Mouse (Mus musculus) midbrain, embryonic 11.5 days (tissue): Measurements from ENCODE around the gene Stt3b. TPM values are rescaled to one million over a fixed set of nuclear protein-coding genes. Genes with fewer than 3 reads are reported as not detected.

Source experiments
- ATAC-seq: fragments of 200-750 bp; cut with Nextera tagmentation; 2 replicates; pipeline ENCODE4 v1.8.0; 2017; ENCODE audit warnings: moderate TSS enrichment, moderate library complexity; ENCODE audit not compliant: low FRiP score
- DNase-seq: peaks from one replicate; pipeline ENCODE4 v3.0.0; 2015; ENCODE audit warnings: low spot score; ENCODE audit errors: missing footprints
- H3K27ac ChIP-seq: fragments of 300-500 bp; sonication (generic); 2 replicates; pipeline ENCODE4 v1.5.1; 2014; ENCODE audit warnings: low read depth, low read length
- H3K27me3 ChIP-seq: fragments of 300-500 bp; sonication (generic); 2 replicates; pipeline ENCODE4 v1.6.1; 2014; ENCODE audit warnings: mild to moderate bottlenecking, low read length, moderate library complexity, mixed read lengths; ENCODE audit not compliant: control insufficient read depth, insufficient read depth
- H3K36me3 ChIP-seq: fragments of 300-500 bp; sonication (generic); 2 replicates; pipeline ENCODE4 v1.6.1; 2014; ENCODE audit warnings: mild to moderate bottlenecking, low read length, moderate library complexity, mixed read lengths; ENCODE audit not compliant: control insufficient read depth, insufficient read depth
- H3K4me1 ChIP-seq: fragments of 300-500 bp; sonication (generic); 2 replicates; pipeline ENCODE4 v1.6.1; 2014; ENCODE audit warnings: low read length; ENCODE audit not compliant: control insufficient read depth, insufficient read depth
- H3K4me2 ChIP-seq: fragments of 300-500 bp; sonication (generic); 2 replicates; pipeline ENCODE4 v1.6.1; 2014; ENCODE audit warnings: mild to moderate bottlenecking, moderate library complexity
- H3K4me3 ChIP-seq: fragments of 300-500 bp; sonication (generic); 2 replicates; pipeline ENCODE4 v1.5.1; 2014; ENCODE audit warnings: low read depth, low read length
- H3K9ac ChIP-seq: fragments of 300-500 bp; sonication (generic); 2 replicates; pipeline ENCODE4 v1.6.1; 2014; ENCODE audit warnings: low read length
- H3K9me3 ChIP-seq: fragments of 300-500 bp; sonication (generic); 2 replicates; pipeline ENCODE4 v1.6.1; 2016; ENCODE audit warnings: low read length; ENCODE audit not compliant: control insufficient read depth
- WGBS: fragments of 180-500 bp; shearing (Covaris S2); extraction: QIAGEN DNeasy Blood & Tissue Kit; methylation state at CpG from one replicate; pipeline ENCODE4 v1.1.7; 2014; 5-methylcytosine and 5-hydroxymethylcytosine counted together
- polyA plus RNA-seq: library from polyadenylated mRNA; unstranded; fragments of >200 nt; fragmentation: Nextera tagmentation; extraction: Ambion mirVana; gene quantifications from 2 replicates; pipeline ENCODE4 v1.2.1, GENCODE M21; 2014

The Stt3b gene
- polyA plus RNA-seq, 1 experiment from 2014 or later = 107 TPM

DNA sequence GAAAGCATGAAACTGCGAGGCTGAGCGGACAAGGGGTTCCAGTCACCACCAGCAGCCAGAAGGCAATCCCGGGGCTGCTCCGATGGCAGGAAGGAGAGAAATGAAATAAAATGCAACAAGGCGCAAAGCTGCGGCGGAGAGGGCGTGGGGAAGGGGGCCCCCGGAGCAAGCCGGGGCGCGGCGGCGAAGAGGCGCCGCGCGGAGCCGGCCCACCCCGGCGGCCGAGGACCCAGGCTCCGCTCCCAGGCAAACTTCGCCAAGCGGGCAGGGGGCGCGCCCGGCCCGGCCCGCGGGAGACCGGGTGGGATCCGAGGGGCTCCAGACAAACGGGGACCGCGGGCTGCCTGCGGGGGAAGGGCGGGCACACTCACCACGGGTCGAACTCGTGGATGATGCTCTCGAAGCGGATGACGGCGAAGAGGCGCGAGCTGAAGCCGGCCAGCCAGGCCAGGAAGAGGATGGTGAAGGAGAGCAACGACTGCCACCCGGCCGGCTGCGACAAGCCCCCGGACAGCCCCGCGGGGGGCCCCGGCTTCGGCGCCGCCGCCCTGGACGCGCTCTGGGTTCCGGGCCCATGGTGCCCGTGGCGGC lies 745 bp downstream of the Stt3b start:
- Histone ChIP-seq H3K27me3 (no peaks in the 10 kb centered on the region), H3K27ac (peak overlapping the region; percentile 91), H3K9ac (peak overlapping the region; percentile 97), H3K36me3 (no peaks in the 10 kb centered on the region), H3K4me2 (peak overlapping the region; percentile 48), H3K9me3 (no peaks in the 10 kb centered on the region), H3K4me3 (peak overlapping the region; percentile 93), H3K4me1 (peaks cover 26% of the 10 kb centered on the region)
- DNase-seq (peak; percentile 96), ATAC-seq (no peak; the same call in 1 of the 2 replicates)
- WGBS = under 1% methylated on average over 65 of the region's 65 CpGs

DNA sequence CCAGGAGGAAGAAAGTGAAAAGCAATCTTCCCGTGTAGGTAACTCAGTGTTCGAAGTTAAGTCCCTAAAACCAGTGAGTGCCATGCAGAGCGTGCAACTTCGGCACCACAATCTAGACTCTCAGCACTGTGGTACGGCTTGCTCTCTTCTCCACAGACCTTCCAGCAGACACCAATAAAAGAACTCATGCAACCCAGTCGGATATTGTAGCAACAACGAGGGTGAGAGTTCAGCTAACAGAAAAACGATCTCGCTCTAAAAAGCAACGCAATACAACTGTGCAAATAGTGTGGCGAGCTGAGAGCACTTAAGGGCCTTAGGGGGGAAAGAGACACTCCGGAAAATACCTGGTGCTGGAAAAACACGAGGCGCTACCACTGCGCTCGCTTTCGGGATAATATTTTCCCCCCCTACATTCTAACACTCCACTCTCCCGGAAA lies 1.3 kb downstream of the Stt3b start:
- peak overlapping the region; percentile 97 for H3K9ac ChIP-seq
- no peaks in the 10 kb centered on the region for H3K9me3 ChIP-seq
- peak overlapping the region; percentile 93 for H3K4me3 ChIP-seq
- under 1% methylated on average over 18 of the region's 18 CpGs for WGBS
- H3K4me1 ChIP-seq = peaks cover 28% of the 10 kb centered on the region
- ATAC-seq = no peak
- no peaks in the 10 kb centered on the region for H3K36me3 ChIP-seq
- peak overlapping the region; percentile 91 for H3K27ac ChIP-seq
- DNase-seq = peak; percentile 98
- peak overlapping the region; percentile 48 for H3K4me2 ChIP-seq
- H3K27me3 ChIP-seq = no peaks in the 10 kb centered on the region

DNA sequence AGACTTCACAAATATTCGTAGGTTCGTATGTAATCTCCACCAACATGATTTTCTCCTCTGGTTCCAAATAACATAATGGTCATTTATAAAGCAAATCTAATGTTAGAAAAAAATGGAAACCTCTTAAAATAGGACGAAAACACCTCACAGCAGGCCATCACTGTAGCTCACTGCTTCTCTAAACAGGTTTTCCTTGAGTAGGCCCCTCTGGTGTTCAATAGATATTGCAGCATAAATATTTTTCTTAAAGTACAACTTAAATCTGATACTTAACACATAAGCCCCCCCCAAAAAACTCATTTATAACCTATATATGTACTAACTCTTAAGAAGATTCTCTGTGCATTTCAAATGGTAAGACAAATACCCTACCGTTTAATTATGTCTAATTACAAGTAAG lies 1.8 kb downstream of the Stt3b start:
- peak overlapping the region; percentile 48 for H3K4me2 ChIP-seq
- no peak for DNase-seq
- H3K27ac ChIP-seq = no peak overlapping the region
- peak overlapping the region; percentile 97 for H3K9ac ChIP-seq
- peaks cover 28% of the 10 kb centered on the region for H3K4me1 ChIP-seq
- no peak for ATAC-seq
- no peaks in the 10 kb centered on the region for H3K9me3 ChIP-seq
- no peaks in the 10 kb centered on the region for H3K27me3 ChIP-seq
- 11% methylated on average over 4 of the region's 4 CpGs for WGBS
- peak overlapping the region; percentile 93 for H3K4me3 ChIP-seq
- no peaks in the 10 kb centered on the region for H3K36me3 ChIP-seq

DNA sequence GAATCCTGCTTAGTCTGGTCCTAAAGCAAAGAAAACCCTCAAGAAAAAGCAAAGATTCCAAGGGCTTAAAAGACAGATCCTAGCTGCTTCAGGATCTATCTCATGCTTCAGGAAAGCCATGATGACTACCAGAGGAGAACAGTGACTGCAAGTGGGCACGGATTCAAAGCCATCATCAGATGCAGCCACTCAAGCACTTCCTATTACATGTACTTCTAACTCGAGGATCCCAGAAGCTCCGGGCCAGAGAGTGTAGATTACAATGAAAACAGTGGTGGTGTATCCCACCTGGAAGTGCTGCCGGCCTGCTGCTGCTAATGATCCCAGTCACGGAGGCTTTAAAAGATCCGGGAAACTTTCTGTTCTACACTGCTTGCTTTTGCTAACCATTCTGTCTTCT lies 4.0 kb downstream of the Stt3b start:
- no peak overlapping the region for H3K27ac ChIP-seq
- no peak for ATAC-seq
- H3K27me3 ChIP-seq = no peaks in the 10 kb centered on the region
- 54% methylated on average over 6 of the region's 6 CpGs for WGBS
- no peak for DNase-seq
- no peaks in the 10 kb centered on the region for H3K9me3 ChIP-seq
- peaks cover 26% of the 10 kb centered on the region for H3K4me1 ChIP-seq
- H3K4me3 ChIP-seq = peak overlapping the region; percentile 6; the same call in 1 of the 2 replicates
- H3K36me3 ChIP-seq = no peaks in the 10 kb centered on the region
- H3K9ac ChIP-seq = peak overlapping the region; percentile 24; the same call in 1 of the 2 replicates
- peak overlapping the region; percentile 48 for H3K4me2 ChIP-seq

DNA sequence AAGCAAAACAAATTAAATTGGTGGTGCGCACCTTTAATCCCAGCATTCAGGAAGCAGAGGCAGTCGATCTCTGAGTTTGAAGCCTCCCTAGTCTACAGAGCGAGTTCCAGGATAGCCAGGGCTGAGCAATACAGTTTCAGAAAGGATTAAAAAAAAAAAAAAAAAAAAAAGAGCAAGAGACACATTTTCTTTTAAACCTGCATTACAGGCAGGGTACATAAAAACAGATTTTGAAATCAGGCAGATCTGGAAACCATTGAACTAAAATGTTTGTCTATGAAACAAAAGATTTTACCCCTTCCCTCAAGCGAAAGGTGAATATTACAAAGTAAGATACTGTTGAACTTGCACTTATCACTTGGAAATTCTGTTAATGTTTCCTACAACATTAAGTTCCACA lies 6.1 kb downstream of the Stt3b start:
- Histone ChIP-seq H3K27me3 (no peaks in the 10 kb centered on the region), H3K4me1 (peaks cover 26% of the 10 kb centered on the region), H3K4me3 (no peak overlapping the region), H3K9me3 (no peaks in the 10 kb centered on the region), H3K4me2 (no peak overlapping the region), H3K27ac (no peak overlapping the region), H3K36me3 (no peaks in the 10 kb centered on the region), H3K9ac (no peak overlapping the region)
- WGBS = 67% methylated on average over 4 of the region's 4 CpGs
- ATAC-seq = no peak
- no peak for DNase-seq

DNA sequence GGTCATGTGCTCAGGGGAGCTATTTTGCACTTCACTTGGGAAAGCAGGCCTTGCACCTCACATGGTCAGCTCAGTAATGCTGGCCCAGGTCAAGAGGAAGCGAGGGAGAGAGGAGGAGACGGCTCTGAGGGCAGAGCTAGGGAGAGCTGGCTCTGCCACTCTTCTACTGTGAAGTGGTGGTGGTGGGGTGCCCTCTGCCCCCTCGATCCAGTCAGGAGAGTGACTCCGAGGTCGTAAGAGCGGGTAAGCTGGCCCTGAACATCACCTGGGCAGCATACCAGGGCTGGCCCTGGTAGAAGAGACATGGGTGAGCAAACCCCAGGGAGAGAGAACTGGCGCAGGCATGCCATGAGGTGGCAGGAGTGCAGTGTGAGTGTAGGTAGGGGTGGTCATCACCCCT lies 8.6 kb downstream of the Stt3b start:
- DNase-seq (no peak), ATAC-seq (no peak)
- 90% methylated on average over 7 of the region's 7 CpGs for WGBS
- peaks cover 15% of the 10 kb centered on the region for H3K4me1 ChIP-seq
- H3K4me3 ChIP-seq = no peak overlapping the region
- H3K9ac ChIP-seq = no peak overlapping the region
- no peaks in the 10 kb centered on the region for H3K9me3 ChIP-seq
- no peak overlapping the region for H3K27ac ChIP-seq
- no peaks in the 10 kb centered on the region for H3K36me3 ChIP-seq
- no peak overlapping the region for H3K4me2 ChIP-seq
- no peaks in the 10 kb centered on the region for H3K27me3 ChIP-seq

DNA sequence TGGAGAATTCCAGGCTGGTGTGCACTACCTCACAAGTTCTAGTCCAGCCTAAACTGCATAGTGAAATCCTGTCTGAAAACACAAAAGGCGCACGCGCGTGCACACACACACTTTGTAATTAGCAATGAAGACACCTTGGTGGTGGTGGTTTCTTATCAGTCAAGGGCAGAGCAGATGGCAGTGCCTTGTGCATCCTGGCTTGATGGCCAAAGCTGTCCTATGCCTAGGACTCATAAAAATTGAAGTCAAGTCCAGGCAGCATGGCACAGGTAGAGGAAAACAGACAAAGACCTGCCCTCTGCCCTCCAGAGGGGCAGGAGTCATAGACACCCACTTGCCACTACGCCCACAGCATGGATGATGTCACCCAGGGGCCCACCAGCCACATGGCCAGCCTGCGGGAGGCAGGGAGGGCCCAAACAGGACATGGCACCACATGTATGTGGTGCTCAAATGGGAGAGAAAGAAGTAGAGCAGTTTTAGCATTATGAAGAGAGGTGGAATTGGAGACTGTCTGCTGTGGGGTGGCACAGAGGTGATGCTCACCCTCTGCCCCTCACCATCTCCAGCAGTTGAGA lies 9.1 kb downstream of the Stt3b start:
- no peak overlapping the region for H3K4me2 ChIP-seq
- no peak overlapping the region for H3K9ac ChIP-seq
- DNase-seq = no peak
- ATAC-seq = 0 out of 2 replicates have a peak, but pooled peaks have one; percentile 14
- H3K27me3 ChIP-seq = no peaks in the 10 kb centered on the region
- no peaks in the 10 kb centered on the region for H3K36me3 ChIP-seq
- WGBS = 94% methylated on average over 6 of the region's 6 CpGs
- peaks cover 10% of the 10 kb centered on the region for H3K4me1 ChIP-seq
- H3K9me3 ChIP-seq = no peaks in the 10 kb centered on the region
- H3K4me3 ChIP-seq = no peak overlapping the region
- H3K27ac ChIP-seq = no peak overlapping the region

DNA sequence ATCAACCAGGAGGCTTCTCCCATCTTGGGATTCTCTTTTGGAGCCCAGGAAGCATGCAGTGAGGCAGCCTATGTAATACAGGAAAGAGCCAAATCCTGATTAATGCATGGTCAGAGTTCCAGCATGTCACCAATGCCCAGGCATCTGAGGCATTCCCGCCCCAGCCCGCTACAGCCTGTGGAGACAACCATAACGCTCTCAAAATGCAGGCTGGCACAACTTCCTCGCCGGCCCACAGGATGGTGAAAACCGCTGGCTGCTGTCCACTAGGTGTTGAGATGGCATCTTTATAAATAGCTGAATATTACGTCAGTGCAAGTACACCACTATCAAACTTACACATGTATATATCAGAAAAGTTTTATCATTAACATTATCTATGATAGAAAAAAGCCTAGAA lies 13.5 kb downstream of the Stt3b start:
- H3K9me3 ChIP-seq = no peaks in the 10 kb centered on the region
- no peak overlapping the region for H3K4me2 ChIP-seq
- DNase-seq (no peak), ATAC-seq (no peak)
- no peaks in the 10 kb centered on the region for H3K27me3 ChIP-seq
- no peaks in the 10 kb centered on the region for H3K36me3 ChIP-seq
- H3K9ac ChIP-seq = no peak overlapping the region
- 92% methylated on average over 7 of the region's 7 CpGs for WGBS
- H3K4me1 ChIP-seq = no peaks in the 10 kb centered on the region
- no peak overlapping the region for H3K4me3 ChIP-seq
- no peak overlapping the region for H3K27ac ChIP-seq

DNA sequence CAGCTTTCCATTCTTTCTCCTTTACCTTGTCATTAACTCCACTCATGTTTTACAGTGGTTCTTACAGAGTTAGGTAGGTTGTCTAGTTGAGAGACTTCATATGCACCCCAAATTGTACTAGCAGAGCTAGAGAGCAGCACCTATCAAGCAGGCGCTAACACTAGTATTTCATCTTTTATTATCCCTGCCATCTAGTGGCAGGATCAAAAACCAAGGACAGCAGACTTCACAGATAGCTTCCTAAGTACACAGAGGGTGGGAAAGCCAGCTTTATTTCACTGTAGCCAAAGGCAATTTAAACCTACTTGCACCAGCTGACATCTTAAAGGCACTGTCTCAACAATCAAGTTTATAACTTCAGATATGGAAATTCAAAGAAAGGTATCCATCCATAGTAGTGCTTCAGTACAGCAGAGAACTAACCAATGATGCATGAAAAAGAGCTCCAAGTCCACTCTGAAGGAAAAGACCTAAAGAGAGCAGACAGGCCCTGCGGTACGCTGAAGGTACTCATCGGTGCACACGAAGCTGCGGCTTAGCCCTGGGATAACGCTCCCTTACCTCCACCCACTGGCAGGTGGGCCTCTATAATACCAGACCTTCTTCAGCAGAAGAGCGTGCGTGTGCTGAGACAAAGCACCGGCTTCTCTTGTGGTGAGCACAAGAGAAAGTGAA lies 16.2 kb downstream of the Stt3b start:
- Histone ChIP-seq H3K9ac (no peak overlapping the region), H3K9me3 (no peaks in the 10 kb centered on the region), H3K36me3 (no peaks in the 10 kb centered on the region), H3K27me3 (no peaks in the 10 kb centered on the region), H3K4me2 (no peak overlapping the region), H3K4me3 (no peak overlapping the region), H3K4me1 (no peaks in the 10 kb centered on the region), H3K27ac (no peak overlapping the region)
- 83% methylated on average over 10 of the region's 10 CpGs for WGBS
- DNase-seq (no peak), ATAC-seq (no peak)
